Mouse (Mus musculus): ENCODE results near the gene Dcaf15. TPM values are rescaled to one million over a fixed set of nuclear protein-coding genes. Genes with fewer than 3 reads are reported as not detected.

Dcaf15 gene
- total RNA-seq, 1 experiment from 2014 or later = 23.1 TPM

- peak; percentile 25 to 59; a peak in 1 of 4 replicates for ATAC-seq (replicated peaks in 1 of 2; ENCODE audit: insufficient read depth in 1 of 2, low FRiP score in 2 of 2, low TSS enrichment in 1 of 2, low read depth in 1 of 2, poor library complexity in 2 of 2, severe bottlenecking in 2 of 2)
Observed at GRCm38 (mm10) chr8:84052746-84053145, 51.8 kb downstream of the Dcaf15 start.

- no peak for ATAC-seq (replicated peaks in 1 of 2; ENCODE audit: insufficient read depth in 1 of 2, low FRiP score in 2 of 2, low TSS enrichment in 1 of 2, low read depth in 1 of 2, poor library complexity in 2 of 2, severe bottlenecking in 2 of 2)
Observed at GRCm38 (mm10) chr8:84048171-84048570, 56.4 kb downstream of the Dcaf15 start.

Other genes with a start within 250 kb of the Dcaf15 start
- gene Adgrl1, start 204.7 kb downstream of the Dcaf15 start, total RNA-seq (2017) = 4.2 and 5.0 TPM in 2 replicates
- 0.30 TPM in 1 of 2 replicates, not detected in the other for gene Gm10644, start 149.6 kb downstream of the Dcaf15 start, total RNA-seq (2017)
- 22.3 and 22.5 TPM in 2 replicates for gene Asf1b, start 149.3 kb downstream of the Dcaf15 start, total RNA-seq (2017)
- 24.0 and 27.6 TPM in 2 replicates for gene Prkaca, start 131.8 kb downstream of the Dcaf15 start, total RNA-seq (2017)
- gene Samd1, start 107.1 kb downstream of the Dcaf15 start, total RNA-seq (2017) = 52.8 and 53.4 TPM in 2 replicates
- gene 1700067K01Rik, start 103.3 kb downstream of the Dcaf15 start, total RNA-seq (2017) = 0.31 and 1.1 TPM in 2 replicates
- gene 2210011C24Rik, start 92.6 kb downstream of the Dcaf15 start, total RNA-seq (2017) = not detected in 2 replicates
- 0.31 TPM in 1 of 2 replicates, not detected in the other for gene Palm3, start 83.3 kb downstream of the Dcaf15 start, total RNA-seq (2017)
- 14.8 and 19.4 TPM in 2 replicates for gene Il27ra, start 62.2 kb downstream of the Dcaf15 start, total RNA-seq (2017)
- not detected in 2 replicates for gene Rln3, start 59.8 kb downstream of the Dcaf15 start, total RNA-seq (2017)
- gene Gm10643, start 39.6 kb downstream of the Dcaf15 start, total RNA-seq (2017) = 2.5 and 3.6 TPM in 2 replicates
- gene Rfx1, start 37.9 kb downstream of the Dcaf15 start, total RNA-seq (2017) = 2.3 and 5.3 TPM in 2 replicates
- 1.4 and 2.7 TPM in 2 replicates for gene Podnl1, start 21.2 kb upstream of the Dcaf15 start, total RNA-seq (2017)
- gene Cc2d1a, start 43.2 kb upstream of the Dcaf15 start, total RNA-seq (2017) = 5.8 and 7.0 TPM in 2 replicates
- gene 4930432K21Rik, start 43.3 kb upstream of the Dcaf15 start, total RNA-seq (2017) = 2.7 and 3.8 TPM in 2 replicates
- gene Nanos3, start 80.4 kb upstream of the Dcaf15 start, total RNA-seq (2017) = not detected in 2 replicates
- gene Zswim4, start 132.3 kb upstream of the Dcaf15 start, total RNA-seq (2017) = 6.8 and 13.4 TPM in 2 replicates
- 68.7 and 88.1 TPM in 2 replicates for gene D8Ertd738e, start 145.0 kb upstream of the Dcaf15 start, total RNA-seq (2017)
- 12.5 and 16.5 TPM in 2 replicates for gene Mri1, start 152.6 kb upstream of the Dcaf15 start, total RNA-seq (2017)
- gene Ccdc130, start 165.6 kb upstream of the Dcaf15 start, total RNA-seq (2017) = 6.6 and 17.1 TPM in 2 replicates